Mouse (Mus musculus) spleen, adult 2 months (tissue): ENCODE measurements around the gene Tmcc1. TPM values are rescaled to one million over a fixed set of nuclear protein-coding genes. Genes with fewer than 3 reads are reported as not detected.

Experiments
- DNase-seq, 2 experiments: peaks; one replicate each; pipeline versions ENCODE4 v3.0.0 to v3.0.0-alpha.2; 2012 to 2021; ENCODE audit warnings: low spot score in 2 of 2, low read depth in 1 of 2
- H3K27ac ChIP-seq: fragments of 200-500 bp; 2 replicates; pipeline ENCODE4 v1.5.1; 2012; ENCODE audit warnings: low read length, inconsistent platforms; ENCODE audit not compliant: insufficient read depth
- H3K27me3 ChIP-seq: fragments of 200-500 bp; 2 replicates; pipeline ENCODE4 v1.6.1; 2012; ENCODE audit warnings: mild to moderate bottlenecking, moderate library complexity, low read length, inconsistent platforms; ENCODE audit not compliant: control insufficient read depth, insufficient read depth
- H3K36me3 ChIP-seq: fragments of 200-500 bp; 2 replicates; pipeline ENCODE4 v1.6.1; 2012; ENCODE audit warnings: mild to moderate bottlenecking, low read length, inconsistent platforms; ENCODE audit not compliant: control insufficient read depth, insufficient read depth
- H3K4me1 ChIP-seq: fragments of 200-500 bp; 2 replicates; pipeline ENCODE4 v1.6.1; 2011; ENCODE audit warnings: inconsistent platforms; ENCODE audit not compliant: control insufficient read depth, insufficient read depth, insufficient read length
- H3K4me3 ChIP-seq: fragments of 200-500 bp; 2 replicates; pipeline ENCODE4 v1.5.1; 2011; ENCODE audit warnings: mild to moderate bottlenecking, inconsistent platforms; ENCODE audit not compliant: insufficient read depth, insufficient read length; ENCODE audit errors: extremely low read depth
- CTCF ChIP-seq: fragments of 200-500 bp; IDR thresholded peaks from 2 replicates; pipeline ENCODE4 v1.5.1; 2011; ENCODE audit warnings: mild to moderate bottlenecking, inconsistent platforms; ENCODE audit not compliant: insufficient read depth, insufficient read length, insufficient replicate concordance; ENCODE audit errors: extremely low read depth
- POLR2A ChIP-seq: fragments of 200-500 bp; IDR thresholded peaks from 2 replicates; pipeline ENCODE4 v1.6.1; 2011; ENCODE audit warnings: low read depth, low read length, inconsistent platforms
- WGBS: fragments of 180-500 bp; shearing (Covaris S2); methylation state at CpG from one replicate; pipeline ENCODE4 v1.1.7; 2018; 5-methylcytosine and 5-hydroxymethylcytosine counted together
- polyA plus RNA-seq: library from polyadenylated mRNA; depleted of rRNA; stranded (reverse); fragments of >200 nt; gene quantifications from 2 replicates; pipeline ENCODE4 v1.2.3, GENCODE M21; 2012

The Tmcc1 gene
- polyA plus RNA-seq, 1 experiment = 7.6 TPM

DNA sequence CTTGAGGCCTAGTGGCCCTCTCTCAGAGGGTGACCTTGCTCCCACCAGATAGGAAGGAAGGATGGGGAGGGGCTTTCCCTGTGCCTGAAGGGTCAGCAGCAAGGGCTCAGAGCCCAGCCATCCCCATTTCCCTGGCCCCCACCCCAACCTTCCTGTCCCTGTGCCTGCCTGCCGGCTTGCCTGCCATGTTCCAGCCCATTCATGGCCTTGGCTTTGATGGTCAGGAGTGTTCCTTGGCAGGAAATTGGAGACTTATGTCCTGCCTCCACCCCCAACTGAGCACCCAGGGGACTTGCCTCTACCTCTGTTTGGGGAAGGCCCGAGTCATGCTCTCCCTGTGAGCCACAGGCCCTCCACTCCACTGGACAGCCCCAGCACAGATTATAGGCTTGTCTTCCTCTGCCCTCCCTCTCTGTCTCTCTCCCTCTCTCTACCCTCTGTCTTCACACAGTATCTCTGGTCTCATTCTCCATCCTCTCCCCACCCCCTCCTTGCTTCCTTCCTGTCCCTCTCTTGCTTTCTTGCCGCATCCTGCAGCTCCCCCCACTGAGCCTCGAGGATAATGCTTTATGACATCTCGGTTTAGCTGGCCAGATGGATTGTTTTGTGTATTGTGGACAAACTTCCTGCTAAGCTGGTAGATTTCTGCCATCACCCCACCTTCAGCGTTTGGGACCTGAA lies 197.0 kb downstream of the Tmcc1 start:
- no peak for TF ChIP-seq POLR2A
- TF ChIP-seq CTCF = no peak

DNA sequence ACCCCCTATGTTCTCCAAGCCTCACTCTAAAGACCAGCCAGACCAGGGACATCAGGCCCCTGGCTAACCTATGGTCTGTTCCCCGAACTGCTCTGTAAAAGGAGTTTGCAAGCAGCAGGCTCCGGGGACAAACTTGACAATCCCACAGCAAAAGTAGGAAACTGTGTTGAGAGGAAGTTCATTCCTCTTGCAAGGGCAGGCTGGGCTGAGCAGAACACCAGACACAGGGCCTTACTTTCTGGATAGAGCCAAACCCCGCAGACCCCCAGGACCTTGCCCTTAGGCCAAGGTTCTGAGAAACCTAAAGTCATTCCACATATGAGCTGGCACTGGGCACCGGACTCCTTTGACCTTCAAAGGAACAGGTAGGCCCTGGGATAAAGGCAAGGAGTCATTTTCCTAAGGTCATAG lies 197.8 kb downstream of the Tmcc1 start:
- 57% methylated on average over 4 of the region's 4 CpGs for WGBS
- Histone ChIP-seq H3K27me3 (peaks cover 11% of the 10 kb centered on the region), H3K27ac (peak overlapping the region; percentile 54), H3K4me3 (no peak overlapping the region), H3K4me1 (peaks cover 23% of the 10 kb centered on the region), H3K36me3 (no peaks in the 10 kb centered on the region)
- no peak for DNase-seq
- TF ChIP-seq CTCF (no peak), POLR2A (no peak)

More for the DNA sequence above, 197.0 kb downstream of the Tmcc1 start:
- 11% methylated on average over 6 of the region's 6 CpGs for WGBS
- Histone ChIP-seq H3K27ac (peak overlapping the region; percentile 54), H3K4me1 (peaks cover 23% of the 10 kb centered on the region), H3K4me3 (no peak overlapping the region), H3K36me3 (no peaks in the 10 kb centered on the region), H3K27me3 (peaks cover 11% of the 10 kb centered on the region)
- peak in 1 of 2 experiments; percentile 39 for DNase-seq

DNA sequence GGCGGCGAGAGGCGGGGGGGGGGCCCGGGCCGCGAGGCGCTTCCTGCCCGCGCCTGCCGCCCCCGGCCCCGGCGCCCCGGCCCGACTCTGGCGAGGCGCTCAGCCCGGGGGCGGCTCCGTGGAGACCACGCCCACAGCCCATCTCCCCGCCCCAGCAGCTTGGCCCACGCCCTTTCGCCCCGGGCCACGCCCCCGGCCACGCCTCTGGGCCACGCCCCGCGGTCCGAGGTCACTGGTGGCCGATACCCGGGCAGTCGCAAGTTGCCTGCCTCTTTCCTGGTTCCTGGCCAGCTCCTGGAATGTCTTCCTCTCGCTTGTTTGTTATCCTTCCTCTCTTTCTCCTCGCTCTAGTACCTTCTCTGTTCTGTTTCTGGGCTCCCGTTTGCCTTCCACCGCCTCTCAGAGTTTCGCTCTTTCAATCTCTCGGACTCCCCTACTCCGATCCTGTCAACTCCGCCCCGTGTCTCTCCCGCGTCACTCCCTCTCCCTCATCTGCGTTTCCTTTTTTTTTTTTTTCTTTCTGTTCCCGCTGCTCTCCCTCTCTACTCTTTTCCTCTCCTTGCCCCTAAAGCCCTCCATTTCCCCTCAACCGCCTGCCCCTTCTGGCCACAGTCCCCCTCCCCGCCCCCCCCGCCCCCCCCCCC lies 198.3 kb downstream of the Tmcc1 start, which contains the start of gene Plxnd1:
TSS of gene Plxnd1 (minus strand) at position 129 of the 644 bp plus-strand sequence.
- H3K27ac ChIP-seq = peak within 1 kb of the TSS; percentile 67
- peaks cover 11% of the 10 kb centered on the region for H3K27me3 ChIP-seq
- TF ChIP-seq CTCF (no peak), POLR2A (no peak)
- 2% methylated on average over 37 of the region's 51 CpGs for WGBS
- peak within 1 kb of the TSS; percentile 72 for H3K4me3 ChIP-seq
- DNase-seq = peak; percentile 52 to 92
- no peaks in the 10 kb centered on the region for H3K36me3 ChIP-seq
- peaks cover 23% of the 10 kb centered on the region for H3K4me1 ChIP-seq

DNA sequence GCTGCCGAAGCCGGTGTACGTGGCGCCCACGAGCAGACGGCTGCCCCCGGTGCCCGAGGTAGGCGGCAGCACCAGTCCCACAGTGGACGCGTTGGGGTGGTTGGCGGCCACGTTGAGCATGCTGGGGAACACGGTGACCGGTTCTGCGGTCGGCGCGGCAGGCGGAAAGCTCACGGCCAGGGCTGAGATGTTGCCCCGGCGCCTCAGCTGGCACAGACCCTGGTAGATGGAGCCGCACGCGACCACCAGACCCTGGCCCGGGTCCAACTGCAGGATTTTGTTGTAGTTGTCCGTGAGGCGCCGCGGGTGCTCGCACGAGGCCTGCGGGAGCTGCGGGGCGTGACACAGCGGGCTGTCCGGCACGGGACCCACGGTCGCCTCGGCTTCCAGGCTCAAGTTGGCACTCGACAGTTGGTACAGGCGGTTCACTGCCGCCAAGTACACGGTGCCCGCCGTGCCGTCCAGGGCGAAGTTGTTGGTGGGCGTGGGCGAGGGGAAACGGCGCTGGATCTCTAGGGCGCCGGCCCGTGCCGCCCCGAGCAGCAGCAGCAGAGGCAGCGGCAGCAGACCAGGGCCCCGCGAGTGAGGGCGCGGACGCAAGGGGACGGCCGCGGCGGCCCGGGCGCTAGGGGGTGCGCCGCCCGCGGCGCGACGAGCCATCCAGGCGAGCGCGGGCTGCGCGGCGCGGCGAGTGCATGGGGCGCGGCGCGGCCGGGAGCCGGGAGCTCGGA lies 199.0 kb downstream of the Tmcc1 start:
- peaks cover 29% of the 10 kb centered on the region for H3K4me1 ChIP-seq
- no peaks in the 10 kb centered on the region for H3K36me3 ChIP-seq
- H3K27ac ChIP-seq = peak overlapping the region; percentile 67
- peaks cover 11% of the 10 kb centered on the region for H3K27me3 ChIP-seq
- peak in 1 of 2 experiments; percentile 37 for DNase-seq
- TF ChIP-seq POLR2A (no peak), CTCF (no peak)
- H3K4me3 ChIP-seq = peak overlapping the region; percentile 64
- WGBS = 3% methylated on average over 93 of the region's 93 CpGs

DNA sequence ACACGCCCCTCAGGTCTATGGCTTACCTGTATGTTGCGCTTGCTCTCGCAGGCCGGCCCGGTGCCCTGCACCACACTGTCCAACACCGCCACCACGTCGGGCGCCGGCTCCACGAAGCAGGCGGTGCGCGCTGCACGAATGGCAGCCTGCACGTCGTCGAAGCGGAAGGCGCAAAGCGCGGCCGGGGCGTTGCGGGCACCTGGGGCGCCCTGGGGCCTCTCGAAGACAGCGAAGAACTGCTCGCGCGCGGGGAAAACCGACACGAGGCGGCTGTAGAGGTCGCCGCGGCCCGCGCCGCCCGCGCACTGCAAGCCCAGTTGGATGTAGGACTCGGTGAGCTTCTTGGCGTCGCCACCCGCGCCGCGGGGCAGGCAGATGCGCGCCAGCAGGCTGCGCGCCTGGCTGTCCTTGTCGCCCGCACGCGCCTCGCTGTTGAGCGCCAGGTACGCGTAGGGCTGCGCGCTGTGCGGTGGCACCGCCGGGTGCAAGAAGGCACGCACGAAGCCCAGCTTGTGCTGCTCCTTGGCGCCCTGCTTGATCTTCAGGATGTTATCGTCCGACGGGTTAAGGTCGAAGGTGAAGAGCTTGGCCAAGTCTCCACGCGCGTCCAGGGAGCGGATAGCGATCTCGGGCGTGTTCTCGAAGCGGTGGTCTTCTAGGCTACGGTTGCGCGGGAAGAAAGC lies 199.7 kb downstream of the Tmcc1 start:
- Histone ChIP-seq H3K36me3 (no peaks in the 10 kb centered on the region), H3K4me3 (peak overlapping the region; percentile 64; the same call in 1 of the 2 replicates), H3K27ac (peak overlapping the region; percentile 67), H3K27me3 (peaks cover 11% of the 10 kb centered on the region), H3K4me1 (peaks cover 32% of the 10 kb centered on the region)
- TF ChIP-seq CTCF (no peak), POLR2A (no peak)
- 2% methylated on average over 84 of the region's 86 CpGs for WGBS
- no peak for DNase-seq

DNA sequence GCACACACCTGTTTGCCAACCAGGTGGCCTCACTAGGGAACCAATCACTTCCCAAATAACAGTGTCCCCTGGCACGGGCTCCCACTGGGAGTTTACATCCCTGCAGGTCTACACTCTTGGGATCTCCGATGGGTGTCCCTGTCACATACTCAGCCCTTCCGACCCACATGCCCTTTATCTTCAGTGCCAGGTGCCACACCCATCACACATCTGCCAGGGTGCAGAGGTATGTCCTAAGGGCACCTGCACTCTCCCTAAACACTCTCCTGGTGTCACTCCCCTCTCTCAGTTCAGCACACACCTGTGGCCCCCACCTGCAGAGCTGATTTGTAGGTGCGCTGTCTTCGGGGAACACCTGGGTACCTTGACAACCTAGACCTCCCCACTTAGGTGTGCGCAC lies 200.3 kb downstream of the Tmcc1 start:
- Histone ChIP-seq H3K4me1 (peaks cover 32% of the 10 kb centered on the region), H3K36me3 (no peaks in the 10 kb centered on the region), H3K27me3 (peaks cover 11% of the 10 kb centered on the region), H3K4me3 (peak overlapping the region; percentile 64), H3K27ac (no peak overlapping the region)
- TF ChIP-seq POLR2A (no peak), CTCF (no peak)
- no peak for DNase-seq
- 73% methylated on average over 6 of the region's 6 CpGs for WGBS
